Mouse (Mus musculus) heart, embryonic 14.5 days (tissue): ENCODE results near the gene Sdhd. TPM values are rescaled to one million over a fixed set of nuclear protein-coding genes. Genes with fewer than 3 reads are reported as not detected.
A peak's percentile ranks its signal among the peaks of the same experiment; 100 is the strongest.

Source experiments
- ATAC-seq: fragments of 200-750 bp; cut with Nextera tagmentation; 2 replicates; pipeline ENCODE4 v1.8.0; 2017; ENCODE audit warnings: low read depth, moderate TSS enrichment; ENCODE audit not compliant: insufficient number of reproducible peaks, insufficient read depth, low FRiP score
- H3K27ac ChIP-seq, 2 experiments: fragments of 200-500 bp in 1 of 2; fragments of 300-500 bp in 1 of 2; sonication (generic) in 1 of 2; replicated peaks in 1 of 2; 2 replicates each; pipeline ENCODE4 v1.5.1; 2012 to 2014; ENCODE audit warnings: low read depth in 2 of 2, low read length in 2 of 2, control low read depth in 1 of 2, mild to moderate bottlenecking in 1 of 2, mixed read lengths in 1 of 2; ENCODE audit not compliant: control insufficient read depth in 1 of 2, insufficient read depth in 1 of 2
- H3K27me3 ChIP-seq: fragments of 300-500 bp; sonication (generic); 2 replicates; pipeline ENCODE4 v1.6.1; 2014; ENCODE audit warnings: mild to moderate bottlenecking, low read length, control low read depth; ENCODE audit not compliant: control insufficient read depth, insufficient read depth
- H3K36me3 ChIP-seq: fragments of 300-500 bp; sonication (generic); 2 replicates; pipeline ENCODE4 v1.6.1; 2014; ENCODE audit warnings: mild to moderate bottlenecking, control low read depth, low read length, mixed read lengths; ENCODE audit not compliant: control insufficient read depth, insufficient read depth
- H3K4me1 ChIP-seq, 2 experiments: fragments of 200-500 bp in 1 of 2; fragments of 300-500 bp in 1 of 2; sonication (generic) in 1 of 2; 2 replicates each; pipeline ENCODE4 v1.6.1; 2012 to 2014; ENCODE audit warnings: low read length in 2 of 2, control low read depth in 1 of 2, mixed read lengths in 1 of 2; ENCODE audit not compliant: control insufficient read depth in 2 of 2, insufficient read depth in 2 of 2
- H3K4me2 ChIP-seq: fragments of 300-500 bp; sonication (generic); 2 replicates; pipeline ENCODE4 v1.6.1; 2014; ENCODE audit warnings: mild to moderate bottlenecking, low read length
- H3K4me3 ChIP-seq, 2 experiments: fragments of 200-500 bp in 1 of 2; fragments of 300-500 bp in 1 of 2; sonication (generic) in 1 of 2; 2 replicates each; pipeline ENCODE4 v1.5.1; 2012 to 2014; ENCODE audit warnings: low read length in 2 of 2, mild to moderate bottlenecking in 2 of 2, control low read depth in 1 of 2, low read depth in 1 of 2, moderate library complexity in 1 of 2; ENCODE audit not compliant: control insufficient read depth in 1 of 2, insufficient read depth in 1 of 2
- H3K9ac ChIP-seq: fragments of 300-500 bp; sonication (generic); 2 replicates; pipeline ENCODE4 v1.6.1; 2014; ENCODE audit warnings: mild to moderate bottlenecking, low read length
- H3K9me3 ChIP-seq: fragments of 300-500 bp; sonication (generic); 2 replicates; pipeline ENCODE4 v1.6.1; 2016; ENCODE audit warnings: low read length, control low read depth; ENCODE audit not compliant: control insufficient read depth
- WGBS: fragments of 180-500 bp; shearing (Covaris S2); extraction: QIAGEN DNeasy Blood & Tissue Kit; methylation state at CpG from one replicate; pipeline ENCODE4 v1.1.7; 2014; 5-methylcytosine and 5-hydroxymethylcytosine counted together
- polyA plus RNA-seq: library from polyadenylated mRNA; unstranded; fragments of >200 nt; fragmentation: Nextera tagmentation; extraction: Ambion mirVana; gene quantifications from 2 replicates; pipeline ENCODE4 v1.2.1, GENCODE M21; 2014

The Sdhd gene
- polyA plus RNA-seq, 1 experiment from 2014 or later, result 751 TPM

- Histone ChIP-seq H3K9ac (peak overlapping the region; percentile 96; the same call in 1 of the 2 replicates), H3K27me3 (no peaks in the 10 kb centered on the region), H3K9me3 (no peaks in the 10 kb centered on the region), H3K4me1 (peaks cover 2 to 8% of the 10 kb centered on the region in 2 experiments; a peak in 2 of 4 replicates), H3K4me3 (peak overlapping the region in 1 of 2 experiments; percentile 98; a peak in 2 of 4 replicates), H3K27ac (no peak overlapping the region), H3K4me2 (peak overlapping the region; percentile 73), H3K36me3 (peaks cover 26% of the 10 kb centered on the region)
- ATAC-seq, result no peak
- 57% methylated on average over 9 of the region's 9 CpGs for WGBS
These were observed 14.2 kb upstream of the Sdhd start for GRCm38 (mm10) chr9:50617794-50618330.

GRCm38 (mm10) chr9:50616766-50617603, 13.4 kb upstream of the Sdhd start, which contains the start of the genes Pih1d2 and Nkapd1:
TSS of gene Pih1d2 (plus strand) at chr9:50617321.
TSS of gene Nkapd1 (minus strand) at chr9:50617464.
- H3K27me3 ChIP-seq, result no peaks in the 10 kb centered on the region
- H3K9me3 ChIP-seq, result no peaks in the 10 kb centered on the region
- peaks cover 35% of the 10 kb centered on the region for H3K36me3 ChIP-seq
- ATAC-seq, result peak; percentile 89
- peak within 1 kb of the TSS; percentile 73 for H3K4me2 ChIP-seq
- WGBS, result under 1% methylated on average over 74 of the region's 81 CpGs
- peak within 1 kb of the TSS; percentile 91 to 93 for H3K27ac ChIP-seq
- H3K9ac ChIP-seq, result peak within 1 kb of the TSS; percentile 96
- H3K4me3 ChIP-seq, result peak within 1 kb of the TSS; percentile 93 to 98
- H3K4me1 ChIP-seq, result peaks cover 2 to 8% of the 10 kb centered on the region in 2 experiments; a peak in 2 of 4 replicates

- Histone ChIP-seq H3K4me3 (peak overlapping the region; percentile 93 to 98), H3K36me3 (peaks cover 41% of the 10 kb centered on the region), H3K4me1 (peaks cover 2 to 8% of the 10 kb centered on the region in 2 experiments; a peak in 2 of 4 replicates), H3K9me3 (no peaks in the 10 kb centered on the region), H3K27me3 (no peaks in the 10 kb centered on the region), H3K4me2 (peak overlapping the region; percentile 73), H3K27ac (peak overlapping the region; percentile 91 to 93; a peak in 2 of 4 replicates), H3K9ac (peak overlapping the region; percentile 96)
- no peak for ATAC-seq
- WGBS, result 37% methylated on average over 11 of the region's 11 CpGs
These were observed 12.5 kb upstream of the Sdhd start for GRCm38 (mm10) chr9:50616161-50616560.

GRCm38 (mm10) chr9:50612115-50612514, 8.5 kb upstream of the Sdhd start:
- peaks cover 81% of the 10 kb centered on the region for H3K36me3 ChIP-seq
- no peaks in the 10 kb centered on the region for H3K27me3 ChIP-seq
- H3K9me3 ChIP-seq, result no peaks in the 10 kb centered on the region
- no peak overlapping the region for H3K27ac ChIP-seq
- H3K4me2 ChIP-seq, result no peak overlapping the region
- H3K9ac ChIP-seq, result no peak overlapping the region
- peaks cover 2 to 8% of the 10 kb centered on the region in 2 experiments; a peak in 2 of 4 replicates for H3K4me1 ChIP-seq
- ATAC-seq, result no peak
- H3K4me3 ChIP-seq, result no peak overlapping the region
- WGBS, result 93% methylated on average over 4 of the region's 4 CpGs

GRCm38 (mm10) chr9:50604338-50604737, 726 bp upstream of the Sdhd start:
- Histone ChIP-seq H3K4me2 (peak overlapping the region; percentile 79), H3K9ac (peak overlapping the region; percentile 90), H3K4me1 (peaks cover 11 to 27% of the 10 kb centered on the region in 2 experiments), H3K27ac (peak overlapping the region; percentile 44 to 87), H3K36me3 (peaks cover 58% of the 10 kb centered on the region), H3K9me3 (no peaks in the 10 kb centered on the region), H3K27me3 (no peaks in the 10 kb centered on the region), H3K4me3 (peak overlapping the region; percentile 81 to 86)
- WGBS, result 4% methylated on average over 6 of the region's 6 CpGs
- ATAC-seq, result no peak

- WGBS, result under 1% methylated on average over 24 of the region's 24 CpGs
- H3K4me2 ChIP-seq, result peak overlapping the region; percentile 79
- peak overlapping the region; percentile 44 to 87 for H3K27ac ChIP-seq
- H3K9ac ChIP-seq, result peak overlapping the region; percentile 90
- no peaks in the 10 kb centered on the region for H3K9me3 ChIP-seq
- H3K27me3 ChIP-seq, result no peaks in the 10 kb centered on the region
- peaks cover 58% of the 10 kb centered on the region for H3K36me3 ChIP-seq
- peaks cover 11 to 27% of the 10 kb centered on the region in 2 experiments for H3K4me1 ChIP-seq
- peak; percentile 83 for ATAC-seq
- peak overlapping the region; percentile 81 to 86 for H3K4me3 ChIP-seq
These were observed 349 bp upstream of the Sdhd start for GRCm38 (mm10) chr9:50603998-50604324.

- H3K36me3 ChIP-seq, result peaks cover 58% of the 10 kb centered on the region
These were observed 1.4 kb downstream of the Sdhd start for GRCm38 (mm10) chr9:50602055-50602845.

More at GRCm38 (mm10) chr9:50602055-50602845, 1.4 kb downstream of the Sdhd start:
- no peaks in the 10 kb centered on the region for H3K9me3 ChIP-seq
- WGBS, result 65% methylated on average over 7 of the region's 7 CpGs
- H3K4me2 ChIP-seq, result peak overlapping the region; percentile 87
- ATAC-seq, result no peak
- H3K4me1 ChIP-seq, result peaks cover 11 to 27% of the 10 kb centered on the region in 2 experiments
- peak overlapping the region; percentile 81 to 86 for H3K4me3 ChIP-seq
- H3K9ac ChIP-seq, result peak overlapping the region; percentile 90
- H3K27me3 ChIP-seq, result no peaks in the 10 kb centered on the region
- peak overlapping the region in 1 of 2 experiments; percentile 87; a peak in 2 of 4 replicates for H3K27ac ChIP-seq
